Mouse (Mus musculus): ENCODE measurements around the gene Map3k7. TPM values are rescaled to one million over a fixed set of nuclear protein-coding genes. Genes with fewer than 3 reads are reported as not detected.
"Not testable (repeated sequence)": the region's sequence is repeated elsewhere in the genome, so short reads cannot be mapped to it uniquely, and the experiment has no call there.

Gene Map3k7
- polyA plus RNA-seq, 1 experiment from 2014 or later: 45.1 TPM

DNA sequence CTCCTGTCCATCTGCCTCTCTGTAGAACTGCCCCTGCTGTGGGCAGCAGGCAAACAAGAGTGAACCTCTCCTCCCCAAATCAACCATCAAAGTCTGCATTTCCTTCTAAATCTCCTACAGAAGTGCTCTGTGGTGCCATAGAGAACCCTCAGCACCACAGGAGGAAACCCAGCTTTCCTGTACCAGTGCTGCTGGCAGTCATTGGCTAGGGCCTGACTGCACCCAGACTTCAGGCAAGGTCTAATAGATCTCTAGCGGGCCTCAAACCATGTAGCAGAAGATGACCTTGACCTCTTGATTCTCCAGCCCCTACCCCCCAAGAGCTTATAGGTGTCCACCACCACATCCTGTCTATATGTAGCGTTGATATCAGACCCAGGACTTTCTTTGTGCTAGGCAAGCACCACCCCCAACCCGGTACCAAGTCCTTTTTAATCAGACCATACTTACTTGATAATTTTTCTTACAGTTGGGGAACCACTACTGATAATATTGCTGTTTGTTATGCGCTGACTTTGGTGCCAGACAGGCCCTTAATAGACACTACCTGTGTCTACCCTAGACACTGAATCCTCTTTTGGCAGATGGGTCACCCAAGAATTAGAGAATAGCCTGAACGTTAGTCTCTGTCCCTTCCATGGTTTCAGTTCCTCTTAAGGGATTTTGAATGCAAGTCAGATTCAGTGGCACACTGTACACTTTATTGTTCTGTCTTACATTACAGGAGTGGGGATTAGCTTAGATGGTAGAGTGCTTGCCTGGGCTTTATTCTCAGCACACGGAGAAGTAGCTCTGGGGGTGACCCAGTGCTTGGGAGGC is 41.1 kb downstream of the Map3k7 start:
- Histone ChIP-seq H3K4me3 (replicated peaks) (no peak overlapping the region), H3K36me3 (replicated peaks) (peaks cover 37% of the 10 kb centered on the region), H3K4me1 (no peaks in the 10 kb centered on the region; the same call in 1 of the 2 replicates), H3K4me2 (no peak overlapping the region), H3K9me3 (no peaks in the 10 kb centered on the region), H3K9ac (no peak overlapping the region), H3K27ac (no peak overlapping the region), H3K27me3 (no peaks in the 10 kb centered on the region)
- ATAC-seq (ENCODE audit: low FRiP score): no peak
- WGBS: 90% methylated on average over 6 of the region's 6 CpGs

DNA sequence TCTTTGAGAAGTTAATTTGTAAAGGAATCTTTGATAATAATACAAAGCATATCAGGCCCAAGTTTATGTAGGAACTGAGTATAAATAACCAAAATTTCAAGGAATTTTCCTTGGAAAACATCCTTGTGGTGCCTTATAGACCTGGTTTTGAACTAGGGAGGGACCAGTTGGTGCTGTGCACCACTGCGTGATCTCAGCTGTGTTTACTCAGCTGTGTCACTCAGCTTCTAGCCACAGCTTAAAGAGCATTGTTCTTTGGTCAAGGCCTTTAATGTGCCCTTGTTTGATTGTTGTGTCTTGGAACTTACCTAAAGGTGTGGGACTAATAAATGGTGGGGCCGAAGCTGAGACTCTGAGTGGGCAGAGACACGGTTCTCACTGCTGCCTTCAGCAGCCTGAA is 43.3 kb downstream of the Map3k7 start:
- Histone ChIP-seq H3K27ac (no peak overlapping the region), H3K27me3 (no peaks in the 10 kb centered on the region), H3K4me2 (no peak overlapping the region), H3K9me3 (no peaks in the 10 kb centered on the region), H3K36me3 (replicated peaks) (peaks cover 51% of the 10 kb centered on the region), H3K9ac (no peak overlapping the region), H3K4me1 (no peaks in the 10 kb centered on the region; the same call in 1 of the 2 replicates), H3K4me3 (replicated peaks) (no peak overlapping the region)
- ATAC-seq (ENCODE audit: low FRiP score): no peak
- 76% methylated on average over 3 of the region's 3 CpGs for WGBS

GRCm38 (mm10) chr4:32008095-32008494 is 44.2 kb downstream of the Map3k7 start:
- Histone ChIP-seq H3K4me3 (replicated peaks) (no peak overlapping the region), H3K9ac (no peak overlapping the region), H3K27ac (no peak overlapping the region), H3K27me3 (no peaks in the 10 kb centered on the region), H3K36me3 (replicated peaks) (peaks cover 58% of the 10 kb centered on the region), H3K9me3 (no peaks in the 10 kb centered on the region), H3K4me2 (no peak overlapping the region), H3K4me1 (no peaks in the 10 kb centered on the region; the same call in 1 of the 2 replicates)
- 90% methylated on average over 4 of the region's 4 CpGs for WGBS
- no peak for ATAC-seq (ENCODE audit: low FRiP score)

- H3K4me1 ChIP-seq: no peaks in the 10 kb centered on the region; the same call in 1 of the 2 replicates
- no peak overlapping the region for H3K4me3 ChIP-seq (replicated peaks)
- peaks cover 63% of the 10 kb centered on the region for H3K36me3 ChIP-seq (replicated peaks)
- H3K9me3 ChIP-seq: no peaks in the 10 kb centered on the region
- no peak overlapping the region for H3K9ac ChIP-seq
- H3K4me2 ChIP-seq: no peak overlapping the region
- no peaks in the 10 kb centered on the region for H3K27me3 ChIP-seq
- H3K27ac ChIP-seq: no peak overlapping the region
- WGBS: 79% methylated on average over 5 of the region's 5 CpGs
- no peak for ATAC-seq (ENCODE audit: low FRiP score)
Observed at GRCm38 (mm10) chr4:32010808-32011207, 46.9 kb downstream of the Map3k7 start.

- H3K36me3 ChIP-seq (replicated peaks): peaks cover 69% of the 10 kb centered on the region
- no peaks in the 10 kb centered on the region; the same call in 1 of the 2 replicates for H3K4me1 ChIP-seq
- 93% methylated on average over 6 of the region's 6 CpGs for WGBS
- no peaks in the 10 kb centered on the region for H3K27me3 ChIP-seq
- H3K9ac ChIP-seq: no peak overlapping the region
- ATAC-seq (ENCODE audit: low FRiP score): no peak
- no peak overlapping the region for H3K27ac ChIP-seq
- no peaks in the 10 kb centered on the region for H3K9me3 ChIP-seq
- H3K4me3 ChIP-seq (replicated peaks): no peak overlapping the region
- H3K4me2 ChIP-seq: no peak overlapping the region
Observed at GRCm38 (mm10) chr4:32011218-32011973, 47.5 kb downstream of the Map3k7 start.

DNA sequence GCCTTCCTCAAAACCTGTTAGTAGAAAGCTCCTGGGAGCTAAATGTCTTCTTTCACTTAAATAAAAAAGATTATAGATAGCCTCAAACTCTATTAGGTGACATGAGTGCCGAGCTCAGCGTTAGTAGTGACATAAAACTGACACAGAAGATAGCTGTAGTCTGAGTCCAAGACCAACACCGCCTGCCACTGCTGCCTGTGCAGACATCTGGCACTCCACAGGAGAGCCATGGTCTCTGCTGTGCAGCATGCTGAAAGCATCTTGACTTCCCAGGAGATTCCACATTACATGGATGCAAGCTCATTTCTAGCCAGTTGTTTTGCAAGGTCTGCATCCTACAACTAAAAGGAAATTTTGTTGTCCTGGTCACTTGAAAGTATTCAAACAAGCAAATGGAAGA is 57.2 kb downstream of the Map3k7 start:
- Histone ChIP-seq H3K27ac (no peak overlapping the region), H3K27me3 (no peaks in the 10 kb centered on the region), H3K9me3 (no peaks in the 10 kb centered on the region), H3K4me2 (no peak overlapping the region), H3K4me3 (replicated peaks) (no peak overlapping the region), H3K36me3 (replicated peaks) (peaks cover 49% of the 10 kb centered on the region), H3K4me1 (no peaks in the 10 kb centered on the region), H3K9ac (no peak overlapping the region)
- ATAC-seq (ENCODE audit: low FRiP score): no peak
- WGBS: 95% methylated on average over 3 of the region's 3 CpGs

DNA sequence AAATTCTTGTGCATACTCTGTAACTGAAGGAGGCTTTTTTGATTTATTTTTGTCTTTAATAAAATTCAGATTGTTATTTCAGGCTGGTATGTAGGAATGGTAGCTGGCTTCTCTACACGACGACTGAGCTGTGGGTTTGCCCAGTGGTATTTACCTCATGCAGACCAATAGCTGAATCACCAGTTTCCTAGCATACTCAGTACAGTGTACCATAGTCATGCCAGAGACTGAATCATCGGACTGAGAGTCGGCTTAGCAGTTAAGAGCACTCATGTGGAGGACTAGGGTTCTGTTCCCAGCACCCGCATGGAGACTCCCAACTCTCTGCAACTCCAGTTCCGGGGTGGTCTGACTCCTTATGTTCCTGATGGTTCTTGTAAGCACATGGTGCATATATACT is 58.4 kb downstream of the Map3k7 start:
- H3K9ac ChIP-seq: no peak overlapping the region
- no peak overlapping the region for H3K4me2 ChIP-seq
- no peaks in the 10 kb centered on the region for H3K27me3 ChIP-seq
- ATAC-seq (ENCODE audit: low FRiP score): no peak
- no peak overlapping the region for H3K27ac ChIP-seq
- no peaks in the 10 kb centered on the region for H3K9me3 ChIP-seq
- peaks cover 39% of the 10 kb centered on the region for H3K36me3 ChIP-seq (replicated peaks)
- WGBS: 95% methylated on average over 6 of the region's 6 CpGs
- no peak overlapping the region for H3K4me3 ChIP-seq (replicated peaks)
- no peaks in the 10 kb centered on the region for H3K4me1 ChIP-seq

DNA sequence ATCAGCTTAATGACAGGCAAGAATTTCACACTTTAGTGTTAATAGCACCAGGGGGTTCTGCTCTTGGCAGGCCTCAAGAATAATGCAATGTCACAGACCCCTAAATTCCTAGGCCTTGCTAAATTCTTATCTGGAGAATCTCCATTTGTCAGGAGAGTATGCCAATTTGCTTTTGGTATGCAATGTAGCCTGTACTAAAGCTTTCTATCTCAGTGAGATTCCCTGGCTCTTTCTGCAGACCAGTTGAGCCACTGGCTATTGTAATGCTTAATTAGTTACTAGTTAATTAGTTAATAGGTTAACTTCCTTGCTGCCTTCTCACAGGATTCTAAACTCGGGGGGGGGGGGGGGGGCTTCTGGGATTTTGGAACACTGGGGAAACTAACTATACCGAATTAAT is 60.3 kb downstream of the Map3k7 start:
- H3K36me3 ChIP-seq (replicated peaks): peaks cover 33% of the 10 kb centered on the region
- not testable (repeated sequence) for H3K9me3 ChIP-seq; H3K9ac ChIP-seq; H3K27me3 ChIP-seq; H3K4me3 ChIP-seq (replicated peaks); H3K27ac ChIP-seq; ATAC-seq (ENCODE audit: low FRiP score); H3K4me2 ChIP-seq; H3K4me1 ChIP-seq
- WGBS: 81% methylated on average over 2 of the region's 2 CpGs

GRCm38 (mm10) chr4:32025105-32025504 is 61.2 kb downstream of the Map3k7 start:
- Histone ChIP-seq H3K4me2 (no peak overlapping the region), H3K27ac (no peak overlapping the region), H3K36me3 (replicated peaks) (peaks cover 27% of the 10 kb centered on the region), H3K27me3 (no peaks in the 10 kb centered on the region), H3K4me3 (replicated peaks) (no peak overlapping the region), H3K9me3 (no peaks in the 10 kb centered on the region), H3K4me1 (no peaks in the 10 kb centered on the region), H3K9ac (no peak overlapping the region)
- WGBS: 90% methylated on average over 2 of the region's 2 CpGs
- ATAC-seq (ENCODE audit: low FRiP score): no peak

DNA sequence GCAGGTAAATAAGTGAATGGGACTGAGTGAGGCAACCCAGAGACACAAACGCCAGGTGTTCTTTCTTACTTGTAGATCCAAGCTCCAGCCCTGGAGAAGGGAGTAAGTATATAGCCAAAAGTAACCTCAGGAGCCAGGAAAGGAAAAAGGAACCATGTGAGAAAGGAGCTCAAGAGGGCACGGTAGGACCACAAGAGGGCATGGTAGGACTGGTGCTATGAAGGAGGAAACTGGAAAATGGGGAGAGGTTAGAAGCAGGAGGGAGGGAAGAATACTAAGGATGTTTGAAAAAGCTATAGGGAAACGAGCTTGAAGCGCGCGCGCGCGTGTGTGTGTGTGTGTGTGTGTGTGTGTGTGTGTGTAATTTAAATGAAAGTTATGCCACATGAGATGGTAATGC is 63.2 kb downstream of the Map3k7 start:
- Histone ChIP-seq H3K9ac (no peak overlapping the region), H3K4me3 (replicated peaks) (no peak overlapping the region), H3K4me1 (no peaks in the 10 kb centered on the region), H3K27ac (no peak overlapping the region), H3K4me2 (no peak overlapping the region), H3K36me3 (replicated peaks) (peaks cover 13% of the 10 kb centered on the region), H3K27me3 (no peaks in the 10 kb centered on the region), H3K9me3 (no peaks in the 10 kb centered on the region)
- 90% methylated on average over 9 of the region's 9 CpGs for WGBS
- no peak for ATAC-seq (ENCODE audit: low FRiP score)

DNA sequence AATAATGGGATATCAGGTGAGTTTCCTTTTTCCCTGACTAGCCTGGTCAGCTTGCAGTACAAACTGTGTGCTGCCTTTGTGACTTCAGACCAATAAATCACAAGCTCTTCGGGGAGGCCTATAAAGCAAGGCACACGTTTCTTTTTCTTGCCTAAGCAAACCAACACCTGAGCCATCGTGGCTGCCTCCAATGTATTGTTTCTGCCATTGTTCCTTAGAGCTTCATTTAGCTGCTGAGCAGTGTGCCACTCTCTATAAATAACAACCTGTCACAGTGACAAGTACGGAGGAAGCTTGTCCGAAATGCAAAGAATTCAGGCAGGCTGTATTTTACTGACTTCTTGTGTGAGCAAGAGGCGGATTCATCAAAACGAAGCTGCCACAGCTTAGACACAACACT is 73.4 kb downstream of the Map3k7 start:
- Histone ChIP-seq H3K9ac (no peak overlapping the region), H3K9me3 (no peaks in the 10 kb centered on the region), H3K27ac (no peak overlapping the region), H3K27me3 (no peaks in the 10 kb centered on the region), H3K4me3 (replicated peaks) (no peak overlapping the region), H3K36me3 (replicated peaks) (no peaks in the 10 kb centered on the region), H3K4me1 (peaks cover 7% of the 10 kb centered on the region), H3K4me2 (no peak overlapping the region)
- WGBS: 82% methylated on average over 7 of the region's 7 CpGs
- ATAC-seq (ENCODE audit: low FRiP score): no peak

DNA sequence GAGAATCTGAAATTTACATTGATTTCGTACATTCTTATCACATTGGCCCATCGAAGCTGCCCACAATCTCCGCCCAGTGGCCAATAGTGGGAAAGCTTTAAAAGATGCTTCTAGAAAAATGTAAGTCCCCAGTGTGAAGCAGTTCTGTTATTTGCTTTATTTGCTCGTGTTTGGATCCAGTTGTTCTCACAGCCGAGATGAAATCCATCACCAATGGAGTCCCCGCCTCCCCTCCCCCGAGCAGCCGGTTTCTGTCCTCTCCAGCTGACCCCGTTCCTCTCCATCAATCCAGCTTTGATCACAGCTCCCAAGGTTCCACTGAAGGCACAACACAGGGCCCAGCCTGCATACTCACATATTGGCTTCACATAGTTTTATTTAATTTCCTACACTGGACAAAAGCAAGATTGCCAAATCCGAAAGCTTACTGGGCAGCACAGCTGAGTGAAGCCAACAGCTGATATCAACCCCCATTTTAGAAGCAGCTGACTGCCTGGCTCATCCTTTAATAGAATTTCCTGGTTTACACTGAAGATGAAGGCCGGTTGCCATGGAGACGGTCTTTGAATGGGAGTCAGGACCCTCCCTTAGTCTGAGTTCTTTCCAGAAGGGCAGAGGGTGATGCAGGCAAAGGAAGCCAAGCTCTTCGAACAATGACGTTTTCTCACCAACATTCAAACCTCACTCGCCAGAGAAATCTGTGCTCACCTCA is 78.0 kb downstream of the Map3k7 start:
- no peak overlapping the region for H3K4me2 ChIP-seq
- peaks cover 15% of the 10 kb centered on the region for H3K4me1 ChIP-seq
- H3K27ac ChIP-seq: peak overlapping the region; percentile 53; the same call in 1 of the 2 replicates
- 58% methylated on average over 15 of the region's 15 CpGs for WGBS
- no peaks in the 10 kb centered on the region for H3K9me3 ChIP-seq
- no peaks in the 10 kb centered on the region for H3K36me3 ChIP-seq (replicated peaks)
- no peak overlapping the region for H3K9ac ChIP-seq
- ATAC-seq (ENCODE audit: low FRiP score): peak; percentile 82
- no peaks in the 10 kb centered on the region for H3K27me3 ChIP-seq
- no peak overlapping the region for H3K4me3 ChIP-seq (replicated peaks)
